Mouse (Mus musculus) midbrain, embryonic 16.5 days (tissue): ENCODE results near the gene Insl5. TPM values are rescaled to one million over a fixed set of nuclear protein-coding genes. Genes with fewer than 3 reads are reported as not detected.
A peak's percentile ranks its signal among the peaks of the same experiment; 100 is the strongest.

Source experiments
- ATAC-seq: fragments of 200-750 bp; cut with Nextera tagmentation; 2 replicates; pipeline ENCODE4 v1.8.0; 2017; ENCODE audit warnings: moderate TSS enrichment
- H3K27ac ChIP-seq: fragments of 300-500 bp; sonication (generic); 2 replicates; pipeline ENCODE4 v1.5.1; 2014; ENCODE audit warnings: mild to moderate bottlenecking, low read length, mixed read lengths
- H3K27me3 ChIP-seq: fragments of 300-500 bp; sonication (generic); 2 replicates; pipeline ENCODE4 v1.6.1; 2014; ENCODE audit warnings: low read depth, low read length, mixed read lengths; ENCODE audit not compliant: control insufficient read depth, insufficient read depth
- H3K36me3 ChIP-seq: fragments of 300-500 bp; sonication (generic); 2 replicates; pipeline ENCODE4 v1.6.1; 2014; ENCODE audit warnings: mild to moderate bottlenecking, low read length, moderate library complexity, mixed read lengths; ENCODE audit not compliant: control insufficient read depth, insufficient read depth
- H3K4me1 ChIP-seq: fragments of 300-500 bp; sonication (generic); 2 replicates; pipeline ENCODE4 v1.6.1; 2014; ENCODE audit warnings: mild to moderate bottlenecking, low read length, mixed read lengths; ENCODE audit not compliant: control insufficient read depth, insufficient read depth
- H3K4me2 ChIP-seq: fragments of 300-500 bp; sonication (generic); 2 replicates; pipeline ENCODE4 v1.6.1; 2014; ENCODE audit warnings: mild to moderate bottlenecking, low read length, mixed read lengths
- H3K4me3 ChIP-seq: fragments of 300-500 bp; sonication (generic); 2 replicates; pipeline ENCODE4 v1.5.1; 2014; ENCODE audit warnings: low read depth, mild to moderate bottlenecking, low read length, moderate library complexity, mixed read lengths
- H3K9ac ChIP-seq: fragments of 300-500 bp; sonication (generic); 2 replicates; pipeline ENCODE4 v1.6.1; 2014; ENCODE audit warnings: low read depth, low read length, mixed read lengths
- H3K9me3 ChIP-seq: fragments of 300-500 bp; sonication (generic); replicated peaks from 2 replicates; pipeline ENCODE4 v1.6.1; 2014; ENCODE audit warnings: mild to moderate bottlenecking, low read length, mixed read lengths; ENCODE audit not compliant: control insufficient read depth, poor library complexity, severe bottlenecking
- WGBS: fragments of 180-500 bp; shearing (Covaris S2); extraction: QIAGEN DNeasy Blood & Tissue Kit; methylation state at CpG from one replicate; pipeline ENCODE4 v1.1.7; 2014; 5-methylcytosine and 5-hydroxymethylcytosine counted together
- polyA plus RNA-seq: library from polyadenylated mRNA; unstranded; fragments of >200 nt; fragmentation: Nextera tagmentation; extraction: Ambion mirVana; gene quantifications from 2 replicates; pipeline ENCODE4 v1.2.1, GENCODE M21; 2015

The Insl5 gene
- polyA plus RNA-seq, 1 experiment from 2014 or later: 0.65 TPM

DNA sequence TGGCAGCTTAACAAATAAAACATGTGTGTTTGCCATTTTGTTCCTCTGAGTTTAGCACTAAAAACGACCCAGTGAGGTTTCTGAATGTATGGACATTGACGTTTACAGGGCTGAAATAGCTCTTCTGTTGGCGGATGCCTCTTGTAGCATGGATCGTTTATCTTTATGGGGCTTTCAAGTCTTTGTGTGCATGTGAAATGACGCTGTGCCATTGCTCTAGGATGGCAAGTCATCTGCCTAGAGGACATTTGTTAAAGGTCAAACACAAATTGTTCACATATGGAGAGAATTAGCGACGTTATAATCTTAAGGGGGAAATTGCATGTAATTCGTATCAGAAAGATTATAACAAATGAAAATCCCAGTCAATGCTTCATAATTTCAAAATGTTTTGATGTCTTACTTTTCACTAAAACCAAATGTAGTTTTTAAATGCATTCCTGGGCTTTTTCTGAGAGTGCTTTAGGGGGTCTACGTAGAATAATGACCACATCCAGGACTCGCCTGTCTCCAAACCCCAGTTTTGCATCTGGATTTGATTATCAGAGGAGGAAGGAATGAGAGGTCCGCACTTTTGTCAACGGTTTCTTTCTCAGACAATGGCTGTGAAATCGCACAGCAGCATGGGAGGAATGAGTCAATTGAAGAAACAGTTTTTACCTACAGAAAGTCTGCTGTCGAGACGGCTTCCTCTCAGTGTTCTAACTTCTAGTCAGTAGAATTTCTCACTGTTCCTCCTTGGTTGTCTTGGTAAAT, 21.3 kb downstream of the Insl5 start:
- no peak for ATAC-seq
- Histone ChIP-seq H3K9me3 (no peaks in the 10 kb centered on the region), H3K36me3 (no peaks in the 10 kb centered on the region), H3K4me3 (no peak overlapping the region), H3K4me2 (no peak overlapping the region), H3K9ac (no peak overlapping the region), H3K27me3 (no peaks in the 10 kb centered on the region), H3K4me1 (peaks cover 13% of the 10 kb centered on the region), H3K27ac (no peak overlapping the region)
- WGBS: 60% methylated on average over 15 of the region's 15 CpGs

DNA sequence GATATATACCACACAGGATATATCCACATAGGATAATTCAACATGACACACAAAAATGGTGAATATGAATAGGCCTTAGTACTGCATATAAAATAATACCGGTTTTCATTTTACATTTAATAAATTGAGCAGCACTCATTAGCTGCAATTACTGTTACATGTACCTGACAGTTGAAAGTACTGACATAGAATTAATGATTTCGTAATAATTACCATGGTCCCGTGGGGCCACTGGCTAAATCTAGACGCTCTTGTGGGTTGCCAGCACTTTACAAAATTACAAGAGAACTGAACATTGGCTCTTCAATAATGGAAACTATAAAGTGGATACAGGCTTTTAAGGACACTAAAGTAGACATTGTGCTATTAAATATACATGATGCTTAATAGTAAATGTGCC, 22.0 kb downstream of the Insl5 start:
- H3K27ac ChIP-seq: no peak overlapping the region
- WGBS: 74% methylated on average over 4 of the region's 4 CpGs
- no peaks in the 10 kb centered on the region for H3K9me3 ChIP-seq
- H3K27me3 ChIP-seq: no peaks in the 10 kb centered on the region
- H3K4me3 ChIP-seq: no peak overlapping the region
- no peaks in the 10 kb centered on the region for H3K36me3 ChIP-seq
- ATAC-seq: peak; percentile 36; the same call in 1 of the 2 replicates
- H3K9ac ChIP-seq: no peak overlapping the region
- no peak overlapping the region for H3K4me2 ChIP-seq
- H3K4me1 ChIP-seq: peaks cover 13% of the 10 kb centered on the region

DNA sequence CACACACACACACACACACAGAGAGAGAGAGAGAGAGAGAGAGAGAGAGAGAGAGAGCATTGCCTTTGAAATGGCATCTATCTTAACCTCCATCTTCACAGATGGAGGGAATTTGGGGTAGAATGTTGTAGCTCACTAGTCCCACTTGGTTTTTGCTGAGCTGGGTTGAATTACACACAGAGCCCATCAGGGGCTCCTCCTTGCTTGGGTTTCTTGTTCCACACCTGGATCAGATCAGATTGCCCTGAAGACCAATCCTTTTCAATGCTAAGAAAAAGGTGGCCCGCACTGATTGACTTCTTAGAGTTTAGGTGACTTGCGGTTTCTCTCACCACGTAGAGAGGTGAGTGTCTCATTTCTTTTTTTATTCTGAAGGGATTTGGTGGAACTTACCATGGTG, 35.0 kb downstream of the Insl5 start:
- Histone ChIP-seq H3K4me2 (no peak overlapping the region), H3K4me1 (no peaks in the 10 kb centered on the region), H3K9me3 (no peaks in the 10 kb centered on the region), H3K36me3 (no peaks in the 10 kb centered on the region), H3K27me3 (no peaks in the 10 kb centered on the region), H3K9ac (no peak overlapping the region), H3K4me3 (no peak overlapping the region), H3K27ac (no peak overlapping the region)
- 68% methylated on average over 3 of the region's 3 CpGs for WGBS
- no peak for ATAC-seq

DNA sequence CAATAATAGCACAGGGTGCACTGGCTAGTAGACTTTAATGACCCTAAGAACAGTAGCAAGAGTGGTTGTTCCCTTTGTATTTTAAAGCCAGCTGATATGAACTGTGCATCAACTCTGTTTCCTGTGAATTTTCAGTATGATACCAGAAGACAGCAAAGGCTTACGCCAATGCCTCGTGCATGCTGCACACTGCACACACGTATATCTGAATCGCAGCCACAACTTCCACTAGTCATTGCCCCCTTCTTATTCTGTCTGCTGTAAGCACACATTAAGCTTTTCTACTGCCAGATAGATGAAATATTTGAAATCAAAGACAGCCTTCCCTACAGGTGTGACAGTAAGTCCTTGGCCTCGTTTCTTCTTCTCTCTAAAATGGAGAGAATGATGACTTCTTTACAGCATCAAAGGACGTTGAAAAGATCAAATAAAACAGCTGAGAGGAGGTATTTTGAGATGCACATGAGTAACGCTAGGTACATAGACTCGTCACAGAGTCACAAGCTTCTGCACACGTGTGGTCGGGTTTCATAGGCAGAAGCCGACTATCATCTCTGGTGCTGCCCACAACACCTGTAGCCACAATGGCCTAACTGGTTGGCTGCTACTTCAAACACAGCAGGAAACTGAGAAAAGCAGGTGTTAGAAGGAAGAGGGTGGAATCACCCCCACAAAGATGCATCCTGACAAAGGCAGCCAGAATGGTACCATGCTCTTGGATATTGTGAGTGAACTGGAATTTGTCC, 35.9 kb downstream of the Insl5 start:
- WGBS: 84% methylated on average over 11 of the region's 11 CpGs
- ATAC-seq: no peak
- Histone ChIP-seq H3K36me3 (no peaks in the 10 kb centered on the region), H3K9ac (no peak overlapping the region), H3K9me3 (no peaks in the 10 kb centered on the region), H3K27me3 (no peaks in the 10 kb centered on the region), H3K4me1 (no peaks in the 10 kb centered on the region), H3K4me2 (no peak overlapping the region), H3K4me3 (no peak overlapping the region), H3K27ac (no peak overlapping the region)

DNA sequence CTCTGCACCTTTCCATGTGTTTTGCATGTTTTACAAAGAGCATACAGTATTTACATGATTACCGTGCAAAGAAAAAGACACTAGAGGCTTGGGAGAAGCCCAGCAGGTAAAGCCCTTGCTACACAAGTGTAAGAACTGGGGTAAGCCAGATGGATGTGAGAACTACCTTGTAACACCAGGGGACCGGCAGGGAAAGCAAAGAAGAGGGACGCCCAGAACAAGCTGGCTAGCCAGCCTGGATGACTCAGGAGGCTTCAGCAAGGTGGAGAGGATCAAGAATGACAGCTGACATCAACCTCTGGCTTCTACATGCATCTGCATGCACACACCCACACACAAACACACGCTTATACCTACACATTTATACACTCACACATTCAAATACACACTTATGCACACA, 36.6 kb downstream of the Insl5 start:
- no peak overlapping the region for H3K4me3 ChIP-seq
- H3K36me3 ChIP-seq: no peaks in the 10 kb centered on the region
- no peak overlapping the region for H3K4me2 ChIP-seq
- H3K27me3 ChIP-seq: no peaks in the 10 kb centered on the region
- H3K27ac ChIP-seq: no peak overlapping the region
- no peak for ATAC-seq
- no peak overlapping the region for H3K9ac ChIP-seq
- 79% methylated on average over 4 of the region's 4 CpGs for WGBS
- H3K4me1 ChIP-seq: no peaks in the 10 kb centered on the region
- H3K9me3 ChIP-seq: no peaks in the 10 kb centered on the region

DNA sequence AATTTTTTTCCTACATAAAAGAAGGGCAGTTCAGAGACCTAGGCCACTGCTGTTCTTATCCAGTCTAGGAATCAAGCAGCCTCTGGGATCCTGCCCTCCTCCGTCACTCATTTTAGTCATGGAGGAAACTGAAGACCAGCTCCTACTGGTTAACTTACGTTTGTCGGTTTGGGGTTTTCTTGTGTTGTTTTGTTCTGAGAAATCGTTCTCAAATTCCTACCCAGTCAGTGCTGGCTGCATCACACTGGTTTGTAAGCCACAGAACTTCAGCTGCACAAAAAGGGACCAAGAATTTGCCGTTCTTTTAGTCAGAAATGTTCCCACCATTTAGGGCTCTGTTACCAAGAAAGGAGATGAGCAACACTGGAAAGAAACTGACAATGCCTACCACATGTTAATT, 37.3 kb downstream of the Insl5 start:
- 73% methylated on average over 5 of the region's 5 CpGs for WGBS
- Histone ChIP-seq H3K4me2 (no peak overlapping the region), H3K4me3 (no peak overlapping the region), H3K36me3 (no peaks in the 10 kb centered on the region), H3K9ac (no peak overlapping the region), H3K27ac (no peak overlapping the region), H3K4me1 (no peaks in the 10 kb centered on the region), H3K9me3 (no peaks in the 10 kb centered on the region), H3K27me3 (no peaks in the 10 kb centered on the region)
- no peak for ATAC-seq

DNA sequence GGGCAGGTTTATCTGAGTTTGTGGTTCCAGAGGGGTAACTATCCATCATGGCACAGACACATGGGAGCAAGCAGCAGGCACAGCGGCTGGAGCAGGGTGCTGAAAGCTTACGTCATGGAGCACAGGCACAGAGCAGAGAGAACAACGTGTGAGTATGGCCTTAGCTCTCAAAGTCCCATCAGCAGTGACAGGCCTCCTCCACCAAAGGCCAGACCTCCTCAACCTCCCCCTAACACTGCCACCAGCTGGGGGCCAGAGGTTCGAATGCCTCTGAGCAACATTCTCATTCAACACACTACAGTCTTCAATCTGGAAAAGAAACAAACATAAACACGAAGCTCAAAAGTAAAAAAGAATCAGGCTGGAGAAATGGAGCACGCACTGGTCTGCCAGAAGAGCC, 38.1 kb downstream of the Insl5 start:
- no peak overlapping the region for H3K9ac ChIP-seq
- H3K4me1 ChIP-seq: no peaks in the 10 kb centered on the region
- ATAC-seq: no peak
- no peaks in the 10 kb centered on the region for H3K9me3 ChIP-seq
- H3K4me3 ChIP-seq: no peak overlapping the region
- no peak overlapping the region for H3K4me2 ChIP-seq
- H3K36me3 ChIP-seq: no peaks in the 10 kb centered on the region
- no peaks in the 10 kb centered on the region for H3K27me3 ChIP-seq
- no peak overlapping the region for H3K27ac ChIP-seq
- WGBS: 80% methylated on average over 6 of the region's 6 CpGs

DNA sequence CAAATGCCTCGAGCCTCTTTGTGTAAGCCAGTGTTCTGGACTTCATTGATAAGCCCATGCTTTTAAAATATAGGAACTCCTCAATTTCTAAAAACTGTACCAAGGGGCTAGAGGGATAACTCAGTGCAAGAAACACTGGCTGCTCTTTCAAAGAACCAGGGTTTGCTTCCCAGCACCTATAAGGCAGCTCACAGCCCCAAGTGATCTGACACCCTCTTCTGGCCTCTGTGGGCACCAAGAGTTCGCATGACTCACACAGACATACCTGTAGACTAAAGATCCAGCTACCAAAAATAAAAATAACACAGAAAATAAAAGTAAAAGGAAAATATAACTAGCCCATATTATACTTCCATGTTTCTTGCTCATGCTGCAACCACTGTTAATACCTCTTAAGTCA, 38.9 kb downstream of the Insl5 start:
- Histone ChIP-seq H3K4me3 (no peak overlapping the region), H3K4me2 (no peak overlapping the region), H3K36me3 (no peaks in the 10 kb centered on the region), H3K9me3 (no peaks in the 10 kb centered on the region), H3K27ac (no peak overlapping the region), H3K9ac (no peak overlapping the region), H3K27me3 (no peaks in the 10 kb centered on the region), H3K4me1 (no peaks in the 10 kb centered on the region)
- ATAC-seq: no peak
- WGBS: 66% methylated on average over 2 of the region's 2 CpGs

DNA sequence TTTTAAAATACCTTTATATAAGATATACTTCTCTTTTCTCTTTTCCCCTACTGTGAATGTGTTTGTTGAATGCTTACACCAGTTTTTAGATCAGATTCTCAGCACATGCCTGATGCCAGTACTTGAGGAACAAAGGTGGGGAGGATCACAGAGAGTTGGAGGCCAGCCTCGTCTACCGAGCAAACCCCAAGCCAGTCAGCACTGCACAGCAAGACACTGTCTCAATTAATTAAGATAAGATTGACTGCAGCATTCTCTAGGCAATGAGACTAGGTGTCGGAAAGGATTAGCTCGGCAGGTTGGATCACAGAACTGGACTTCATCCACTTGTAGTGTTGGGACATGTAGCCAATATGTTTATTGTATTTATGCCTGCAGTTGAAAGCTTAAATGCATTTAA, 39.3 kb downstream of the Insl5 start:
- WGBS: 19% methylated on average over 4 of the region's 4 CpGs
- Histone ChIP-seq H3K4me3 (no peak overlapping the region), H3K9me3 (no peaks in the 10 kb centered on the region), H3K27me3 (no peaks in the 10 kb centered on the region), H3K27ac (no peak overlapping the region), H3K4me2 (no peak overlapping the region), H3K9ac (no peak overlapping the region), H3K4me1 (no peaks in the 10 kb centered on the region), H3K36me3 (no peaks in the 10 kb centered on the region)
- peak; percentile 73; the same call in 1 of the 2 replicates for ATAC-seq
